Mouse (Mus musculus) myocyte (in vitro differentiated cells): Measurements from ENCODE around the gene Frmd4a.

Experiments used
- CEBPB ChIP-seq: IDR thresholded peaks from 2 replicates; pipeline ENCODE4 v1.6.1; 2011; ENCODE audit warnings: mild to moderate bottlenecking, moderate library complexity; ENCODE audit not compliant: poor library complexity, insufficient read depth, severe bottlenecking
- E2F4 ChIP-seq: IDR thresholded peaks from one replicate; pipeline ENCODE4 v1.6.1; 2011; ENCODE audit warnings: mild to moderate bottlenecking, control low read depth, moderate library complexity; ENCODE audit not compliant: insufficient read depth
- MAX ChIP-seq: IDR thresholded peaks from one replicate; pipeline ENCODE4 v1.6.1; 2011; ENCODE audit warnings: low read depth, mild to moderate bottlenecking, control low read depth
- MYOD1 ChIP-seq, 3 experiments: IDR thresholded peaks; one replicate each; pipeline ENCODE4 v1.6.1; 2011; ENCODE audit warnings: control low read depth in 2 of 3, low read depth in 2 of 3, mild to moderate bottlenecking in 2 of 3, moderate library complexity in 1 of 3; ENCODE audit not compliant: insufficient read length in 2 of 3, control insufficient read depth in 1 of 3
- MYOG ChIP-seq, 3 experiments: IDR thresholded peaks; one replicate each; pipeline ENCODE4 v1.6.1; 2011; ENCODE audit warnings: control low read depth in 2 of 3, low read depth in 2 of 3, mild to moderate bottlenecking in 2 of 3; ENCODE audit not compliant: insufficient read length in 2 of 3, control insufficient read depth in 1 of 3, insufficient read depth in 1 of 3
- POLR2A ChIP-seq: IDR thresholded peaks from one replicate; pipeline ENCODE4 v1.6.1; 2011; ENCODE audit warnings: low read depth, mild to moderate bottlenecking, control low read depth, moderate library complexity; ENCODE audit not compliant: insufficient read length
- POLR2AphosphoS2 ChIP-seq: IDR thresholded peaks from one replicate; pipeline ENCODE4 v1.6.1; 2011; ENCODE audit warnings: low read depth, control low read depth; ENCODE audit not compliant: insufficient read length
- REST ChIP-seq: IDR thresholded peaks from one replicate; pipeline ENCODE4 v1.6.1; 2011; ENCODE audit warnings: mild to moderate bottlenecking, control low read depth, moderate library complexity; ENCODE audit not compliant: insufficient read depth, insufficient read length
- SRF ChIP-seq: IDR thresholded peaks from one replicate; pipeline ENCODE4 v1.6.1; 2011; ENCODE audit warnings: low read depth; ENCODE audit not compliant: control insufficient read depth, insufficient read length
- TCF12 ChIP-seq: IDR thresholded peaks from one replicate; pipeline ENCODE4 v1.6.1; 2011; ENCODE audit warnings: mild to moderate bottlenecking, control low read depth; ENCODE audit not compliant: poor library complexity, insufficient read depth, severe bottlenecking
- TCF3 ChIP-seq: IDR thresholded peaks from one replicate; pipeline ENCODE4 v1.6.1; 2011; ENCODE audit warnings: low read depth, control low read depth; ENCODE audit not compliant: insufficient read length
- USF1 ChIP-seq: IDR thresholded peaks from one replicate; pipeline ENCODE4 v1.6.1; 2011; ENCODE audit warnings: low read depth, mild to moderate bottlenecking, control low read depth, moderate library complexity

DNA sequence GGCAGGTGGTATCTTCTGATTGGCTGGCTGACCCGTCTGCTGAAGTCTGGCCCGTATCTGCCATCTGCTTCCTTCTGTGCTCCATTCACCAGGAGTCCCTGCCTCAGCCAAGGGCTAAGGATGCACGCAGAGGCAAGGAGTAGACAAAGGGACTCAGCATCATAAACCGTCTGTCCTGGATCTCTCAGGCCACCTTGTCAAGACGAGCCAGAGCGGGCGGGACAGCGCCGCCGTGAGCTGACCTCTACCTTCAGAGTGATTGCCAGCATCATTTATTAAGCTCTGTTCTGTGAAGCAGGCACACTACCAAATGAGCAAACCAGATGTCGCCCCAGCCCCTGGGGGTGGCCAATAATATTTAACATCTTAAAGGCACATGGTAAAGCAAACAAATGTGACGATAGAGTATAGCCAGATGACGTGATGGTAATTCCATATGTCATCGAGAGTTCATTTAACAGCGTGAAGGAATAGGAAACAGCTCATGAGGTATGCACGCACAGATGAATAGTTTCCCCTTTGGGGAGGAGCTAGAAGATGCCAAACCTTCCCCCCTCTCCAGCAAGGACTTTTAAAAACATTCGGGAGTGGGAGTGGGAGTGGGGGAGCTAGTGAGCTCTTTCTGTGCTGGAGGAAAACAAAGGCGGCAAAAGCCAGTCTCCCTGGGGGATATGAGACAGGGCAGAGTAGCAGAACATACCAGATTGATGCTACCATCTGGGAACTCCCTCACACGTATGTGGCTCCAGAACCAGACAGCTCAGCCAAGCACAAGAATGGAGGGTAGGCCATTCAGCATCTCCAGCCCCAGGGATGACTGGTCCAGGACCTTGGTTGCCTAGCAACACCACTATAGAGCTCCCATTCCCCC lies 419.1 kb downstream of the Frmd4a start:
- TF ChIP-seq E2F4 (no peak), USF1 (no peak), CEBPB (no peak), TCF12 (no peak), POLR2A (no peak), MAX (no peak), POLR2AphosphoS2 (no peak), MYOD1 (IDR thresholded peaks at IDR 0.05; ENCODE audit: control insufficient read depth in 1 of 3, insufficient read length in 2 of 3, low read depth in 2 of 3) (no peak), REST (no peak), TCF3 (no peak), MYOG (IDR thresholded peaks at IDR 0.05; ENCODE audit: control insufficient read depth in 1 of 3, insufficient read depth in 1 of 3, insufficient read length in 2 of 3, low read depth in 2 of 3) (no peak), SRF (no peak)
